Mouse (Mus musculus) MEL (cell line): ENCODE measurements around the gene Scamp4.

Experiments
- MYB ChIP-seq: IDR thresholded peaks from 2 replicates; pipeline ENCODE4 v1.6.1; 2011; ENCODE audit warnings: mild to moderate bottlenecking, low read depth, low read length, improper control_type of control experiment
- POLR2A ChIP-seq, 2 experiments: IDR thresholded peaks; 2 replicates each; pipeline ENCODE4 v1.6.1; 2011 to 2012; ENCODE audit warnings: low read length in 2 of 2, mild to moderate bottlenecking in 2 of 2, control low read depth in 1 of 2, improper control_type of control experiment in 1 of 2, low read depth in 1 of 2, moderate library complexity in 1 of 2; ENCODE audit not compliant: control insufficient read depth in 1 of 2, insufficient read depth in 1 of 2, poor library complexity in 1 of 2

DNA sequence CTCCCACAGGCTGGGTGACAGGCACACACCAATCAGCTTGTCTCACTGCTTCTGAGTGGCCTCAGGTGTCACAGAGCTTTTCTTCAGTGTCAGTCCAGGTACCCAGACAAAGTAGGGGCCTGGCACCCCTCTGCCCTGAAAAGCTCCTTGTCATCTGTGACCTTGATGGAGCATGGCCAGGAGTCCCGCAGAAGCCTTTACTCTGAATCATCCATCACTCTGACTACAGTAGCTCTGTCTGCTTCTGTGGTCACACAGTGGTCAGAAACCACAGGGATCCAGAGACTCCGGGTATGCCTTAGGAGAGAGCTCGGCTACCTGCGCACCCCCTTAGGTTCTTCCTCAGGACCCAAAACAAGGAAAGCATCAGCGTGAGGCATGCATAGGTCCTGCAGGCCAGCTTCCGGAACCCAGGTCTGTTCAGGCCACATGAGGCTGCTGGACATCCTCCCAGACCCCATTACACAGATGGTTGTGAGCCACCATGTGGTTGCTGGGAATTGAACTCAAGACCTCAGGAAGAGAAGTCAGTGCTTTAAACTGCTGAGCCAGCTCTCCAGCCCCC lies 50.6 kb downstream of the Scamp4 start:
- TF ChIP-seq POLR2A (IDR thresholded peaks at IDR 0.05; ENCODE audit: control insufficient read depth in 1 of 2, insufficient read depth in 1 of 2, low read depth in 1 of 2, low read length in 2 of 2, poor library complexity in 1 of 2) (no peak), MYB (no peak)
